Mouse (Mus musculus) adrenal gland, postnatal 14 days (tissue): ENCODE results near the gene Fga. TPM values are rescaled to one million over a fixed set of nuclear protein-coding genes. Genes with fewer than 3 reads are reported as not detected.

Source experiments
- DNase-seq: peaks from one replicate; pipeline ENCODE4 v3.0.0; 2021; ENCODE audit warnings: mixed read lengths
- total RNA-seq: library from RNA; stranded (reverse); gene quantifications from 2 replicates; pipeline ENCODE4 v1.2.3, GENCODE M21; 2021

Gene Fga
- total RNA-seq, 1 experiment from 2014 or later, result 518 TPM

GRCm38 (mm10) chr3:83027546-83028251 lies 1.8 kb downstream of the Fga start:
- no peak for DNase-seq

- DNase-seq, result no peak
Observed at GRCm38 (mm10) chr3:83030331-83030730, 4.5 kb downstream of the Fga start.

- no peak for DNase-seq
Observed at GRCm38 (mm10) chr3:83032746-83033308, 7.0 kb downstream of the Fga start.

- no peak for DNase-seq
Observed at GRCm38 (mm10) chr3:83033801-83034200, 7.9 kb downstream of the Fga start.

GRCm38 (mm10) chr3:83038865-83039264 lies 13.0 kb downstream of the Fga start:
- DNase-seq, result no peak

GRCm38 (mm10) chr3:83039666-83040065 lies 13.8 kb downstream of the Fga start:
- no peak for DNase-seq

- DNase-seq, result no peak
Observed at GRCm38 (mm10) chr3:83042451-83042850, 16.6 kb downstream of the Fga start.

GRCm38 (mm10) chr3:83046649-83047048 lies 20.8 kb downstream of the Fga start:
- no peak for DNase-seq

- no peak for DNase-seq
Observed at GRCm38 (mm10) chr3:83049680-83050079, 23.8 kb downstream of the Fga start, which contains the start of gene Fgb. TSS of gene Fgb (minus strand) at chr3:83049863.

GRCm38 (mm10) chr3:83050661-83051060 lies 24.8 kb downstream of the Fga start:
- DNase-seq, result no peak

GRCm38 (mm10) chr3:83052102-83052501 lies 26.2 kb downstream of the Fga start:
- no peak for DNase-seq

GRCm38 (mm10) chr3:83053126-83053525 lies 27.2 kb downstream of the Fga start:
- no peak for DNase-seq

GRCm38 (mm10) chr3:83053758-83054157 lies 27.9 kb downstream of the Fga start:
- DNase-seq, result peak; percentile 40

- no peak for DNase-seq
Observed at GRCm38 (mm10) chr3:83054759-83055158, 28.9 kb downstream of the Fga start.

- DNase-seq, result peak; percentile 99
Observed at GRCm38 (mm10) chr3:83055281-83056038, 29.6 kb downstream of the Fga start, which contains the start of gene Plrg1. TSS of gene Plrg1 (plus strand) at chr3:83055522.

GRCm38 (mm10) chr3:83057046-83057445 lies 31.2 kb downstream of the Fga start:
- DNase-seq, result no peak

GRCm38 (mm10) chr3:83067920-83068319 lies 42.0 kb downstream of the Fga start:
- DNase-seq, result no peak

- no peak for DNase-seq
Observed at GRCm38 (mm10) chr3:83068869-83069268, 43.0 kb downstream of the Fga start.

GRCm38 (mm10) chr3:83070231-83070630 lies 44.4 kb downstream of the Fga start:
- no peak for DNase-seq

GRCm38 (mm10) chr3:83076563-83076962 lies 50.7 kb downstream of the Fga start:
- no peak for DNase-seq

GRCm38 (mm10) chr3:83080567-83081055 lies 54.7 kb downstream of the Fga start:
- peak; percentile 74 for DNase-seq
